Mouse (Mus musculus) right cerebral cortex, postnatal 25 days (tissue): ENCODE results near the gene Cryzl1.
"Not testable (repeated sequence)": the region's sequence is repeated elsewhere in the genome, so short reads cannot be mapped to it uniquely, and the experiment has no call there.

Experiments
- DNase-seq: peaks from one replicate; pipeline ENCODE4 v3.0.0; 2022

Gene Cryzl1

DNA sequence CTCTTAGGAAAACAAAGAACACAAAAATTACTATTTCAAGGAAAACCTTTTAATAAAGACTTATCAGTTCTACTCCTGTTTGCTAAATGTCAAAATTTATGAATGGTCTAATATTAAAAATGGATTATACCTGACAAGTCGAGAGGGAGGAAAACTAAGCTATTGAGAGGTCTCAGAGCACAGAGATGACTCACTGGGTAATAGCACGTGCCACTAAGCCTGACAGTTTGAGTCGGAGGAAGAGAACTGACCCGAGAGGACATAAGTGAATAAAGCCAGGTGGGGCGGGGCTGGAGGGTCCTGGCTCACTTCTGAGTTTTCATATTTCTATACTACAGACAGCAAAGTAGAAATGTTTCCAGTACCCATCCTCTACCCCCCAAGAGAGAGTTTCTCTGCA lies 42.4 kb downstream of the Cryzl1 start:
- no peak for DNase-seq

DNA sequence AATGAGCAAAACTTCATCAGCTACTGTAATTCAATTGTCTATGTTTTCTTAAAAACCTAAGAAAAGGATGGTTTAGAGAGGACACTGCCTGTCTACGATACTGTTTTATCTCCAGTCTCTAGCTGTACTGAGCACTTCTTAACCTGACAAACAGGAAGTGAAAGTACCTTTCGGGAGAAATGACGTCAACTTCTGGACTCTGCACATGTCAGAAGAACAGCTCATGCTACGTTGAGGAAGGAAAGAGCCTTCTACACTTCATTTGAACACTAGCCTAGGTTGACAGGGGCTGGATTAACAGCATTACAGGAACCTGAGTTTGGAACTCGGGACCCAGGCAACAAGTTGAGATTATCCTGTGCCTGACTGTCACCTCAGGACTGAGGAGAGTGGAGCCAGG lies 43.2 kb downstream of the Cryzl1 start:
- DNase-seq, result no peak

DNA sequence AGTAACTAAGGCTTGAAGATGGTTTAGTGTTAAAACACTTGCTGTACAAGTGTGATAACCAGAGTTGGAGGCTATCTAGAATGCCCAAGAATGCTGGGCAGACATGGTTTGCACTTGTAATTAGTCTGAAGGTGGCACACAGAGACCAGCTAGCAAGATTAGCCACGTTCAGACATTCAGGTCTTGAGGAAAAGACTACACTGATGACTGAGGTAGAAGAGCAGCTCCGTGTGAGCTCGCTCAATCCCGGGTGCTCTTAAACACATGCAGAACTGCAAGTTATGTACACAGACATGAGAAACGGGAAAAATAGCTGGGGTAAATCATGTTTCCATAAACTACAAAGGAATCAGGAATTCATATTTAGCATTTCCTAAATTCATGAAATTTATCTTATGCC lies 48.1 kb downstream of the Cryzl1 start:
- DNase-seq, result no peak

DNA sequence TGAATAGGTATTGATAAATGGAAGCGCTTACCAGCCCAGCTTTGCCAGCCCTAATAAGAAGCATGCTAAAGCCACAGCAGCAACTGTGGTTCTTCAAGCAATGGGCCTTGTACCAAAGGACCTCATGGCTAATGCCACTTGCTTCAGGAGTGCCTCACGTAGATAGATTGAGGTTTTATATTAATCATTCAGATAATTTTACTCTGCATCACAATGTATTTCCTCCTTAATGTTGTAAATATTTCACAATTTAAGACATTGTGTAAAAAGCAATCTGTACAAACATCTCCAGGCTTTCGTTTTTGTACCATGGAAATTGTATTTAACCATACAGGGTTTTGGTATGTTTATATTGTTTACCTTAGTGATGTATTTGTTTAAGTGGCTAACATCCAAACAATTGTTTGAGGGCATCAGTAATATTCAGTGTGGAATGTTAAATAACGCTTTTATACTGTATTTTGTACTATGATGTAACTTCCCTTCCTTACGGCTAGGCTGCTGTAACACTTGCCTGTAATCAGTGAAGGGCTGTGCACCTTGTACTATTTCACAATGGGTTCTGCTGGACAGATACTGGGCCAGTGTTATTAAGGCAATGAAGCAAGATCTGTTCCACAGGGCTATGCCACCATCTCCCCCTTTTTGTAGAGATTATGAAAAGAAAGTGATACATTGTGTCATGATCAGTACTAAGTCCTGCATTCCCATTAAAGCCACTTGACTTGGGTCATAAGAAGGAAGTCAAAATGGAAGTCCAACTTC lies 50.4 kb downstream of the Cryzl1 start:
- DNase-seq, result no peak

DNA sequence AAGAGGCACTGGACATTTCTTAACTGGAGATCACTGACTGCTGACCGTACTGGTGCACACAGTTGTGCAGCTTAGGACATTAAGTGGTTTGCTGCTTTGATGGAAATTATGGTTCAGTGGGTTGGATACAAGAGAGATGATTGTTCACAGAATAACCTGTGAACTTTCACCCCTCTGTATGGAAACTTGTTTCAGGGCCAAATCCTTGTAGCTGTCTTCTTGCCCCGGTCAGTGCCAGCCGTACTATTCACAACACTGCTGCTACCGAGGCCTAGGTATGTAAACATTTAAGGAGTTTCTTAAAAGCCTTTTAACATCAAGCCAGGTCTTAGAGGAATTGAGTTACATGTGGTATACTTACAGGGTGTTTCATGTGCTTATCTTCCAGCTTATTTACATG lies 54.3 kb downstream of the Cryzl1 start:
- no peak for DNase-seq

DNA sequence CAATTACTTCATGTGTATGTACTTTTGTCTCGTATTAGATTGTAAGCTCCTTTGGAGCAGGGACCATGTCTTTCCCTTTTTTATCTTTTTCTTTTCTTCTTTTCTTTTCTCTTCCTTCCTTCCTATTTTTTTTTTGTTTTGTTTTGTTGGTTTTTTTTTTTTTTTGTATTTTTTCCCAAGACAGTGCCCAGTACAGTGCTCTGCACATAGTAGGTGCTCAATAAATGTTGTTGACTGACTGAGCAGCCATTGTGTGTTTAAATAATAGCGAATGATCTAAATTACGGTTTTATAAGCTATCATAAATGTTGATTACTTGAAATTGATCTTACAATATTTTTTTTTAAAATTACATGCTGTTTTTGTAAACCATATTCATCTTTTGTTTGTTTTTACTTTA lies 65.0 kb downstream of the Cryzl1 start:
- no peak for DNase-seq

DNA sequence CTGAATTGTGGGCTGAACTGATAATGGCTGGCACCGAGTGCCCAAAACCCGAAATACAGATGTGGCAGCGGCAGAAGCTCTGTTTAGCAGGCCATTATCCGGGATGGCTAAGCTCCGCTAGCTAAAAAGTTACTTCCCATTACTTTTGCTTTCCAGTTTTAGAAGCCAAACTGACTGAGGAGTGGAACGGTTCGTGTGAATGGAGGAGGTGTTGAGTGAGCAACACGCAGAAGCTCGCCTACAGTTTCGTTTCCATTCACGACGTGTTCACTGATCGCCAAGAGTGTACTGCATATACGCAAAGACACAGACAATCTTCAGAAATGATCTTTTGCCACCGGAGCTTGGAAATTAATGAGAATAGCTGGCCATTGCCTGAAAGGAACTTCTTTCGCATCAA lies 66.4 kb downstream of the Cryzl1 start:
- DNase-seq, result no peak

DNA sequence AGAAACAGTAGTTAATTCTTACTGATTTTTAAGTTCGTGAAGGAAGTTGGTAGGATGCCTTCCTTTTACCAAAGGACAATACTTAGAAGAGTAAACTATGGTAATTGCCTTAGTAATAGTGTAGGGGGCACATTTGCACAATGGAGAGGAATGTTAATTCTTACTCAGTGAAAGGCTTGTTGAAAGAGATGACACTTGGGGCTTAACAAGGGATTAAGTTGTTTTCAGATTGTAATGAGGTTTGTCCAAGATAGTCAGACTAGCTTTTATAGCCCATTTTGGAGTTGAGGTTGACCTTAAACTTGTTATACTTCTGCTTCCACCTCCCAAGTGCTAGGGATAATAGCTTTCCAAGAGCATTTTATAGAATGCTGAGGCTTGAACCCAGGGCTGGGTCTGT lies 67.4 kb downstream of the Cryzl1 start:
- DNase-seq, result no peak

DNA sequence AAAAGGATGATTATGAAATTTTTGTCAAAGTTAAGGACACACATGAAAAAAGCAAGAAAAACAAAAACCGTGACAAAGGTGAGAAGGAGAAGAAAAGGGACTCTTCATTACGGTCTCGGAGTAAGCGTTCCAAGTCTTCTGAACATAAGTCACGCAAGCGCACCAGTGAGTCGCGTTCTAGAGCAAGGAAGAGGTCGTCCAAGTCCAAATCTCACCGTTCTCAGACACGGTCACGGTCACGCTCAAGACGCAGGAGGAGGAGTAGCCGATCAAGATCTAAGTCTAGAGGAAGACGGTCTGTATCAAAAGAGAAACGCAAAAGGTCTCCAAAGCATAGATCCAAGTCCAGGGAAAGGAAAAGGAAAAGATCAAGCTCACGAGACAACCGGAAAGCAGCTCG lies 69.0 kb downstream of the Cryzl1 start:
- no peak for DNase-seq

DNA sequence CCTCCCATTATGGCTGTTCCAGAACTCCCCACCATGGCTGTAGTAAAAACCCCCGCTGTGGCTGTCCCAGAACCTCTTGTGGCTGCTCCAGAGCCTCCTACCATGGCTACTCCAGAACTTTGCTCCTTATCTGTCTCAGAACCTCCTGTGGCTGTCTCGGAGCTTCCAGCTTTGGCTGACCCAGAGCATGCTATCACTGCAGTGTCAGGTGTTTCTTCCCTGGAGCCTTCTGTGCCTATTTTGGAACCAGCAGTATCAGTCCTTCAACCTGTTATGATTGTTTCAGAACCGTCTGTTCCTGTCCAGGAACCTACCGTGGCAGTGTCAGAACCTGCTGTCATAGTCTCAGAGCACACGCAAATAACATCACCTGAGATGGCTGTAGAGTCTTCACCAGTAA lies 70.3 kb downstream of the Cryzl1 start:
- no peak for DNase-seq

DNA sequence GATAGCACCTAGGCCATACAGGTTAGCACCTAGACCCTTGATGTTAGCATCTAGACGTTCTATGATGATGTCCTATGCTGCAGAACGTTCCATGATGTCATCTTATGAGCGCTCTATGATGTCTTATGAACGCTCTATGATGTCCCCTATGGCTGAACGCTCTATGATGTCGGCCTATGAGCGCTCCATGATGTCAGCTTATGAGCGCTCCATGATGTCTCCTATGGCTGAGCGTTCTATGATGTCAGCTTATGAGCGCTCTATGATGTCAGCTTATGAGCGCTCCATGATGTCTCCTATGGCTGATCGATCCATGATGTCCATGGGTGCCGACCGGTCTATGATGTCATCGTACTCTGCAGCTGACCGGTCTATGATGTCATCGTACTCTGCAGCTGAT lies 71.5 kb downstream of the Cryzl1 start:
- no peak for DNase-seq

DNA sequence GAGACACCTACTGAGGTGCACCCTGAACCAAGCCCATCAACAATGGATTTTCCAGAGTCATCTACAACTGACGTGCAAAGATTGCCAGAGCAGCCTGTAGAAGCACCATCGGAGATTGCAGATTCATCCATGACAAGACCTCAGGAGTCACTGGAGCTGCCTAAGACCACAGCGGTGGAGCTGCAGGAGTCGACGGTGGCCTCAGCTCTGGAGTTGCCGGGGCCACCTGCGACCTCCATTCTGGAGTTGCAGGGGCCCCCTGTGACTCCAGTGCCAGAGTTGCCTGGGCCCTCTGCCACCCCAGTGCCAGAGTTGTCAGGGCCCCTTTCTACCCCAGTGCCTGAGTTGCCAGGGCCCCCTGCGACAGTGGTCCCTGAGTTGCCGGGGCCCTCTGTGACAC lies 73.5 kb downstream of the Cryzl1 start:
- no peak for DNase-seq

DNA sequence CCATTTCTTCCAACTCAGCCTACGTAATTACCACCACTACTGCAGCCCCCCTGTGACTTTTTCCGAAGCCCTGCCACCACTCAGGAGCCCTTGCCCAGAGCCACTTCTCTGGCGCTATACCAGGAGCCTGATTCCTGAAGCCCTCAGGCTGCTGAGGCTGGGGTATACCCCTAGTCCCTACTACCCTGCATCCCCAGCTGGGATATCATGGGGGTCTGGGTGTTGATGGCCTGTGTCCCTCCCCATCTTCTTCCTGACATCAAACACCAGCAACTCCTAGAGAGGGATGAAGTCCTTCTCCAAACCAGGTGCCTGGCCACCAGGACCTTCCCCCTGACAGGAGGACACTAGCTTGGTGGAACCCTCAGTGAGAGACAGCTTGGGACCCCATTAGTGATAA lies 76.6 kb downstream of the Cryzl1 start:
- DNase-seq, result no peak

DNA sequence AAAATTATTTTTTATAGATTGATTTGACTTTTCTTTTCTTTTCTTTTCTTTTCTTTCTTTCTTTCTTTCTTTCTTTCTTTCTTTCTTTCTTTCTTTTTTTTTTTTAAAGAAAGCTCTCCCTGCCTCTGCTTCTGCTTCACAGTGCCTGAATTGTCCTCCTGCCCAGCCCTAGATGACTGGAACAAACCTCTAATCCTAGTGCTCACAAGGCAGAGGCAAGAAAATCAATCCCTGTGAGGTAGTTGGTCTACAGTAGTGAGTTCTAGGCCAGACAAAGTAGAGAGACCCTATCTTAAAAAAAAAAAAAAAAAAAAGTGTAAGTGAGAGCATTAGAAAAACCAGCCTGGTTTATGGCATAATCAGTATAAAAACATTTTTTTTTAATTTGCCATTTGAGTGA lies 79.0 kb downstream of the Cryzl1 start:
- DNase-seq, result no peak

DNA sequence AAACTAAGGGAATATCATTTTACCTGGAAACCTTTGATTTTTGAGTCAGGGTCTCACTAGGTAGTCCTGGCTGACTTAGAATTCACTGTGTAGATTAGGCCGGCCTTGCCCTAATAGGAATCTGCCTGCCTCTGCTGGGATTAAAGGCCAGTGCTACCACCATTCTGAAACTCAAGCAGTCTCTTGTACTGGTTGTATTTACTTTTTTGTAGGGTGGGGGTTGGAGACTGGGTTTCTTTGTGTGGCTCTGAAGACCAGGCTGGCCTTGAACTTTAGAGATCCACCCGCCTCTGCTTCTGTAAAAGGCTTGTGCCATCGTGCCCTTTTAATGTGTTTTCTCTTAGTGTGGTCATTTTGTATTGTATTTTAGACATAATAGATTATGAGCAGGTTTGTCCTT lies 79.5 kb downstream of the Cryzl1 start:
- no peak for DNase-seq

DNA sequence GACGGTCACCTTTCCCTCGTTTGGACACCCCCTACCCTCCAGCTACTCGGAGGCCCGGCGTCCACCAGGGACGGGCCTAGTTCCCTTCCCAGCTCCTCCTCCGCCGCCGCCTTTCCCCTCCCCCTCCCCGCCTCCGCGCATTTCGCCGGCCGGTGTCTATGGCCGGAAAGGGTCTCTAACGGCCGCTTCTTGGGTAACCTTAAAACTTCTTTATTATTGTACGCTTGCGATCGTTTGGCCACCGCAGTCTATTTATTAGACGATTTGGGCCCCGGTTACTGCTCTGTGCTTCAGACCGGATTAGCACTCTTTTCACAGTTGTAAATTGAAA lies 80.6 kb downstream of the Cryzl1 start:
- peak; percentile 67 for DNase-seq

DNA sequence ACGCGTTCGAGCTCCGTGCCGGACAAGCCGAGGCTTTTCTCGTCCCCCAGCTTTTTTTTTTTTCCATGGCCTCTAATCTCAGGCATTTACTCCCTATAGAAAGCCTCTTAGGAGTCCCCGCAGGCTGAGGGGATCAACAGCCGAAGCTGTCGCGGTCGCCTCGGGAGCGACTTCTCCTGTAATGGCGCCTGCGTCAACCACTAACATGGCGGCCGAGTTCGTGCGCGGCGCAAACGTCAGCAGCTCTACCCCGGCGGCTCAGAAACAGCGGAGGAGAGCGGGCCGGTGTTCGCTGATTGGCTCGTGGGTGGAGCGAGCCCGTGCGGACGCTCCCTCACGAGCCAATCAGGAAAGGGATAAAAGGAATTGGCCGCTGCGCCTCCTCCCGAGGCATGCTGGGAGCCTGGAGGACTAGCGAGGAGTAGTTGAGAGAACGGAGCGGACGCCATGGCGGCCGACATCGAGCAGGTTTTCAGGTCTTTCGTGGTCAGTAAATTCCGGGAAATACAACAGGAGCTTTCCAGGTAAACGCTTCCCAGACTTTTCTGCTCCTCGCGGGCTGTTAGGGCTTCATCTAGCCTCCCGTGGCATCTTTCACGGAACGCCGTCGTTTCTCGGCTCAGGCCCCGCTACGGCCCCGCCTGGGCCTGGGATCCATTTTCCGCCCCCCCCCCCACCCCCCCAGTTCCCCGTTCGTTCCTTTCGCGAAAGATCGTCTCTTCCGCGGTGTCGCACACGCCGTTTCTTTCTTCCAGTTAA lies 81.1 kb downstream of the Cryzl1 start, which contains the start of gene Son:
Son (plus strand) TSS at position 46 of the 759 bp plus-strand sequence.
- DNase-seq, result peak; percentile 97

DNA sequence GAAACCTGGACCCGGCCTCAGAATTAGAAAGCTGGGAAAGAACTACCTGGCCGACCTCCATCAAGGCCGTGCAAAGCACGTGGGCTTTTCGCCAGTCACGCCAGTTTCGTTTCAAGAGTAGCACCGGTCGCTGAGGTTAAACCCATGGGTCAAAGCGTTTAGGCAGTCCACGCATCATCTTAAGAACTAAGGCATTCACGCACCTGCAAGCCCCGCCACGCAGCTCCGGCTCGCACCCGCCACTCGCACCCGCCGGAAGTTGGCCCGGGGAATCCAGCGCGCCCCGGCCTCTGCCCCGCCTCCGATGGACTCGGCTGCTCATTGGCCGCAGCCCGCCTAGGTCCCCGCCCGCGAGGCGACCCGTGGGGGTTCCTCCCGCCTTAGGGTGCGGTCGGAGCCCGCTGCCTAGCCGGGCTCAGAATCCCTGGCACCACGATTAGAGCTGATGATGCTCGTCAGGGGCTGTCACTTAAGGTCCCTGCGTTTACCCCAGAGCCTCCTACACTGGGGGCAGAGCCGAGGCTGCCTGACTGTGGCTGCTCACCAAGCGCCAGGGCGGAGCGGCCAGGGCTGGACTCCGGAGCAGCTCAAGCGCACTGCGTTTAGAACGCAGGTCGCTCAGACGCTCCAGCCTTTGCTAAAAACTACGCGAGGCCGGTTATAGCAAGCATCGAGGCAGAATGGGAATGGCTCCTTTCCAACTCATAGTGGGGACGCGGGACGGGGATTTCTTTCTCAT lies 81.9 kb downstream of the Cryzl1 start, which contains the start of gene Gart:
Gart (minus strand) TSS at position 272 of the 739 bp plus-strand sequence.
- peak; percentile 92 for DNase-seq

DNA sequence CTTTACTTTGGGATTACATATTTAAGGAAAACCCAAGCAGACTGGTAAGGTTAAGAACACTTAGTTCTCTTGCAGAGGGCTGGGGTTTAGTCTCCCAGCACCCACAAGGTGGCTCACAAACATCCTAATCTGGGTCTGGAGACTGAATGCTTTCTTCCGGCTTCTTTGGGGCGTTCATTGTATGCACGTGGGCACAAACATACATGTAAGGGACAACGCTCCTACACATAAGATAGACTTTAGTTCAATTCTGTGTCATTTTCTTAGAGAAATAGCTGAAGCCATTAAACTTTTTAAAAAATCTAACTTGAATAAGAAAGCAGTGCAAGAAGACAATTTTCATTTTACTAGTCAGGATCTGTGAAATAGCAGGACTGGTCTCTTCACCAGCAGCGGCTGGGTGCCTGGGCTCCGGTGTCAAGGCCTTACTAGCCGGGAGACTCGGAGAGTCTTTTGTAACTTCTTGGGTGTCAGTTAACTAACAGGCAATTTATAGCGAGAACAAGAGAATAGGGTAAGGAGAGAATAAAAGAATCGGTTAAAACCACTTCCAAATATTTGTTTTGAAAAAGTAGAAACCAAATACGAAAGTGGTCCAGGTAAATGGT lies 82.7 kb downstream of the Cryzl1 start:
- DNase-seq, result no peak

DNA sequence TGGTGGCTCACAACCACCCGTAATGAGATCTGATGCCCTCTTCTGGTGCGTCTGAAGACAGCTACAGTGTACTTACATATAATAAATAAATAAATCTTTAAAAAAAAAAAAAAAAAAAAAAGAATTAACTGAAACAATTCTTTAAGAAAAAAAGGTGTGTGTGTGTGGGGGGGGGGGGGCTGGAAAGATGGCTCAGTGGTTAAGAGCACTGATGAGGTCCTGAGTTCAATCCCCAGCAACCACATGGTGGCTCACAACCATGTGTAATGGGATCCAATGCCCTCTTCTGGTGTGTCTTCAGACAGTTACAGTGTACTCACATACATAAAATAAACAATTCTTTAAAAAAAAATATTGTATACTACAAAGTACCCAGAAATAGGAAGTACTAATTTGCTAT lies 83.4 kb downstream of the Cryzl1 start:
- DNase-seq, result not testable (repeated sequence)

DNA sequence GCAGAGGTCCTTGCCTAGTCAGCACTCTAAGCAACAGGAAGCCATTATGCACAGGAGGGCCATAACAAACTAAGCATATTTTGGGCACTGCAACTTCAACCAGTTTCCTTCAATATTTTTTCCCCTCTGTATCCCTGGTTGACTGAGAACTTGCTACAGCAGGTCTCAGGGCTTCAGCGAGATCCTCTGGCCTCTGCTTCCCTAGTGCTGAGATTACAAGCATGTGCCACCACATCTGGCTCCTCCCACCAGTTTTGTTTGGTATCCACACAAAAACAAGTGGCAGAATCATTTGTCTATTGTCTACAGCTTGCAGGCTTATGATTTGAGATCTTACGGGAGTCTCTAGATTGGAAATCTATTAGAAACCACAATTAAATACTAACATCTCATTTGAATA lies 83.9 kb downstream of the Cryzl1 start:
- DNase-seq, result no peak

DNA sequence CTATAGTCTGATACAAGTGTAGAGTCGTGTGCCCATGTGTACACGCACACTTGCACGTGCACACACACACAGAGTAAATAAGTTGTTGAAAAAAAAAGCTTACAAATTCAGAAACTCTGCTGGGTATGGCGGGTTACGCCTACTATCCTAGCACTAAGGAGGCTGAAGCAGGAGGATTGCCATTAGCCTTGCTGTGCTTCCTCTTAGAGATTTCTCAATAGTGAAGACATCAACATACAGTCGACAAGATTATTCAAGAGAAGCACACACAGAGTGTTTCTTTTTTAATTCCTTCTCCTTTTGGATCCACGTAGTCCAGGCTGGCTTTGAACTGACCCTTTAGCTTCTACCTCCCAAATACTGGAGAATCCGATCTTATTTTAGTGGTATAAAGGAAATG lies 88.6 kb downstream of the Cryzl1 start:
- DNase-seq, result no peak

DNA sequence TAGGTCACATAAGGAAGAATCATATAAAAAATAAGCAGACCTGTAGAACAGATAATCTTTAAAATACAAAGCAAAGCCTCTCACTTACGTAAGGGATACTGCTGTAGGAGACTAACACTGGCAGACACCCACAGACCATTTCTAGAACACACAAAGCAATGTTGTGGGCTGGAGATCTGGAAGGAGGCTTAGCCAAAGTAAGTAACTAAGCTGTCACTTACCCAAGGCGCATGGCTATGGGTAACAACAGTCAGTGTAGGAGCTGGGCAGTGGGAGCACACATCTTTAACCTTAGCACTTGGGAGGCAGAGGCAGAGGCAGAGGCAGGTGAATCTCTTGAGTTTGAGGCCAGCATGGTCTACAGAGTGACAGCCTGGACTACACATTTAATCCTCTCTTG lies 89.1 kb downstream of the Cryzl1 start:
- DNase-seq, result no peak
